Mouse (Mus musculus) megakaryocyte, adult 5-6 weeks (primary cell): ENCODE measurements at regions not wholly inside any gene's neighbourhood (a gene's known extent, or its start where the extent isn't known, plus 50 kb on each side); places are given as distances from the start of the nearest gene placed in this dataset.

ENCODE experiments used
- ATAC-seq: 2 replicates; pipeline ENCODE4 v1.8.0; 2016; ENCODE audit warnings: mild to moderate bottlenecking, inconsistent platforms; ENCODE audit not compliant: poor library complexity, severe bottlenecking

GRCm38 (mm10) chr3:103464181-103464580 is 110.8 kb upstream of the Syt6 start:
- ATAC-seq: no peak

- no peak for ATAC-seq
Measured at GRCm38 (mm10) chr3:103464729-103465128, 110.3 kb upstream of the Syt6 start.

GRCm38 (mm10) chr3:103465132-103465690 is 109.8 kb upstream of the Syt6 start:
- no peak for ATAC-seq

GRCm38 (mm10) chr3:103465948-103466347 is 109.1 kb upstream of the Syt6 start:
- ATAC-seq: no peak

GRCm38 (mm10) chr3:103470586-103471400 is 104.2 kb upstream of the Syt6 start:
- ATAC-seq: no peak

GRCm38 (mm10) chr3:103472598-103472997 is 102.4 kb upstream of the Syt6 start:
- ATAC-seq: no peak

GRCm38 (mm10) chr3:103473336-103473735 is 101.7 kb upstream of the Syt6 start:
- no peak for ATAC-seq

GRCm38 (mm10) chr3:103479845-103480543 is 95.0 kb upstream of the Syt6 start:
- ATAC-seq: no peak

- no peak for ATAC-seq
Measured at GRCm38 (mm10) chr3:103480676-103481075, 94.4 kb upstream of the Syt6 start.

GRCm38 (mm10) chr3:103483316-103483715 is 91.7 kb upstream of the Syt6 start:
- ATAC-seq: no peak

- no peak for ATAC-seq
Measured at GRCm38 (mm10) chr3:103483762-103484161, 91.3 kb upstream of the Syt6 start.

GRCm38 (mm10) chr3:103489786-103490185 is 85.2 kb upstream of the Syt6 start:
- no peak for ATAC-seq

- ATAC-seq: no peak
Measured at GRCm38 (mm10) chr3:103490966-103491365, 84.1 kb upstream of the Syt6 start.

- no peak for ATAC-seq
Measured at GRCm38 (mm10) chr3:103492211-103492610, 82.8 kb upstream of the Syt6 start.

GRCm38 (mm10) chr3:103493623-103494022 is 81.4 kb upstream of the Syt6 start:
- no peak for ATAC-seq

GRCm38 (mm10) chr3:103494043-103494442 is 81.0 kb upstream of the Syt6 start:
- ATAC-seq: peak; percentile 62

- ATAC-seq: no peak
Measured at GRCm38 (mm10) chr3:103496083-103496482, 78.9 kb upstream of the Syt6 start.

- ATAC-seq: no peak
Measured at GRCm38 (mm10) chr3:103496683-103497082, 78.3 kb upstream of the Syt6 start.

GRCm38 (mm10) chr3:103497696-103498095 is 77.3 kb upstream of the Syt6 start:
- no peak for ATAC-seq

GRCm38 (mm10) chr3:103498458-103498857 is 76.6 kb upstream of the Syt6 start:
- no peak for ATAC-seq

- ATAC-seq: no peak
Measured at GRCm38 (mm10) chr3:103499801-103500200, 75.2 kb upstream of the Syt6 start.

- ATAC-seq: peak; percentile 80
Measured at GRCm38 (mm10) chr3:103500366-103500765, 74.7 kb upstream of the Syt6 start.
